Mouse (Mus musculus) heart, adult 18-20 months (tissue): ENCODE results near the gene Myoc. TPM values are rescaled to one million over a fixed set of nuclear protein-coding genes. Genes with fewer than 3 reads are reported as not detected.

ENCODE experiments used
- DNase-seq, 2 experiments: peaks; one replicate each; pipeline ENCODE4 v3.0.0; 2021 to 2022; ENCODE audit warnings: mixed read lengths in 1 of 2
- microRNA-seq, 2 experiments: library from miRNA; unstranded; fragments of <30 nt; microRNA quantifications; one replicate each; pipeline ENCODE4 v1.2.0; 2022
- total RNA-seq, 2 experiments: library from RNA; stranded (reverse); gene quantifications; 2 replicates each; pipeline ENCODE4 v1.2.3; 2021

The Myoc gene
- total RNA-seq, 2 experiments from 2014 or later = 2.9 to 3.9 TPM

GRCm38 (mm10) chr1:162648416-162648815, 9.5 kb downstream of the Myoc start:
- no peak for DNase-seq

- no peak for DNase-seq
These were observed 19.2 kb downstream of the Myoc start, which contains the start of gene Myocos for GRCm38 (mm10) chr1:162658119-162658518. Gene Myocos (minus strand): TSS chr1:162658219.

GRCm38 (mm10) chr1:162660276-162660860, 21.4 kb downstream of the Myoc start:
- DNase-seq = peak; percentile 57 to 75

GRCm38 (mm10) chr1:162664826-162665475, 26.0 kb downstream of the Myoc start:
- DNase-seq = peak; percentile 74 to 88

GRCm38 (mm10) chr1:162665486-162666174, 26.7 kb downstream of the Myoc start:
- peak in 1 of 2 experiments; percentile 19 for DNase-seq

GRCm38 (mm10) chr1:162693721-162694120, 54.8 kb downstream of the Myoc start:
- DNase-seq = no peak

- DNase-seq = peak in 1 of 2 experiments; percentile 8
These were observed 58.9 kb downstream of the Myoc start for GRCm38 (mm10) chr1:162697866-162698265.

Small RNA genes lying within 50 kb of the gene (microRNA-seq; reads per million reads assigned to microRNA genes)
- 0 reads per million in 2 experiments for gene Gm27616

Other genes with a start within 250 kb of the Myoc start
- gene Dnm3, start 161.1 kb upstream of the Myoc start, total RNA-seq = 1 to 10 TPM; 4.7 to 6.1 TPM
- 1 to 10 TPM; 4.6 to 4.9 TPM for gene Mettl13, start 90.6 kb upstream of the Myoc start, total RNA-seq
- 10 to 100 TPM; 19.4 to 24.3 TPM for gene Vamp4, start 68.6 kb upstream of the Myoc start, total RNA-seq
- gene Myocos, start 19.1 kb downstream of the Myoc start, total RNA-seq = not detected
- 10 to 100 TPM; 60.7 to 78.1 TPM for gene Prrc2c, start 101.4 kb downstream of the Myoc start, total RNA-seq
- not detected for gene Fmo4, start 174.8 kb downstream of the Myoc start, total RNA-seq
- gene Fmo1, start 227.5 kb downstream of the Myoc start, total RNA-seq = 10 to 100 TPM; 31.4 to 54.9 TPM